Mouse (Mus musculus) large intestine, adult 2 months (tissue): Measurements from ENCODE around the gene Shtn1. TPM values are rescaled to one million over a fixed set of nuclear protein-coding genes. Genes with fewer than 3 reads are reported as not detected.

Source experiments
- DNase-seq: peaks from one replicate; pipeline ENCODE4 v3.0.0-alpha.2; 2012; ENCODE audit warnings: low read depth, low spot score
- WGBS: fragments of 180-500 bp; shearing (Covaris S2); methylation state at CpG from one replicate; pipeline ENCODE4 v1.1.7; 2018; 5-methylcytosine and 5-hydroxymethylcytosine counted together
- polyA plus RNA-seq: library from polyadenylated mRNA; depleted of rRNA; stranded (reverse); fragments of >200 nt; gene quantifications from 2 replicates; pipeline ENCODE4 v1.2.3, GENCODE M21; 2012

Shtn1 gene
- polyA plus RNA-seq, 1 experiment = 4.1 TPM

DNA sequence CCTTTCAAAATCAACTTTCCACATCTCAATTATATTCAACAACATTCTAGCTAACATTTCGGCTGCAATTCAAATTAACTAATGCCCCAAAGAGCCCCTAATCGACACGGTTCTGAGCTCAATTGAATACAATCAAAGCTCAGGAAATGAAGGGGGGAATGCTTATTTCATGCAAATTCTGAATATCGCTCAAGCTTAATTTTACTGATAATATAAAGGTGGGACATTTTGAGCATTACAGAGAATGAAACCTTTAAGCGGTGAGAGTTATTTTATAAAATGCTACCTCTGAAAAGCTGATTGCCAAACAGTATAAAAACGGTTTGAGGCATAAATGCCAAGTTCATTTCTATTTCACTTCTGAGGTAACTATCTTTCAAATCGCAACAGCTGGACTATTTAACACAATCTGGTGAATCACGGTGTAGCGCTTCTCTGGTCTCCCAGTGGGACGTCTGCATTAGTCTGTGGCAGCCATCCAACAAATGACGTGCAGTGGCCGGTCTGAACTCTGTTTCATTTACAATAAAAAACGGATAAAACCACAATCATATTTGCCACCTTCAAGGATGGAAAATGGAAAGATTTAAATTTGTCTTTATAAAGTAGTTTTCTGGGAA is 96.4 kb downstream of the Shtn1 start:
- WGBS = 63% methylated on average over 13 of the region's 13 CpGs
- no peak for DNase-seq

- 66% methylated on average over 11 of the region's 11 CpGs for WGBS
- no peak for DNase-seq
Measured at GRCm38 (mm10) chr19:58978401-58979171, 97.3 kb downstream of the Shtn1 start.

DNA sequence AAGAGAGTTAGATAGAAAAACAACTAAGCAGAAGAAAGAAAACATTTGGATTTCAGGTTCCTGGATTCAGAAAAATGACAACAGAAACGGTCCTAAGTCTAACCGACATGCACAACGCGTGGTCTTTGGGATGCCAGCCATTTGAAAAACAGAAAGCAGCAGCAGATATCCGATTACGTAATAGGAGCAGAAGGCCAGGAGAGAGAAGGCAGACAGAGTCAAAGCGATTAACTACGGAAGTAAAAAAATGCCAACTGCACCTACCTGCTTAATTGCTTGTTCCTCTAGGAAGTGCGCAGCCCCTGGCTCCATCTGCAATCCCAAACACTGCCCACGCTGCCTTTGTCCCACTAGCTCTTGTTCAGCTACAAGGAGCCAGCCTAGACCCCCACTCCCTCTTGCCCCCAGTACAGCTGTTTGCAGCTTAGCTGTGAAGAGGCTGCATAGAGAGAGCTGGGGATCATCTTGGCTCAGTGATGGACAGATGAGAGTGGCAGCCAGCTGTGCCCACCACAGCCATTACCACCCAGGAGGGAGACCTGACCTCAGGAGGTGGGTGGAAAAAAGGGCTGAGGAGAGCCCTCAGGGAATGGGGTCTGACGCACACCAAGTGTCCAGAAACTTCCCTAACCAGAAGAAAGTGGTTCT is 100.6 kb downstream of the Shtn1 start:
- WGBS = 83% methylated on average over 11 of the region's 11 CpGs

DNA sequence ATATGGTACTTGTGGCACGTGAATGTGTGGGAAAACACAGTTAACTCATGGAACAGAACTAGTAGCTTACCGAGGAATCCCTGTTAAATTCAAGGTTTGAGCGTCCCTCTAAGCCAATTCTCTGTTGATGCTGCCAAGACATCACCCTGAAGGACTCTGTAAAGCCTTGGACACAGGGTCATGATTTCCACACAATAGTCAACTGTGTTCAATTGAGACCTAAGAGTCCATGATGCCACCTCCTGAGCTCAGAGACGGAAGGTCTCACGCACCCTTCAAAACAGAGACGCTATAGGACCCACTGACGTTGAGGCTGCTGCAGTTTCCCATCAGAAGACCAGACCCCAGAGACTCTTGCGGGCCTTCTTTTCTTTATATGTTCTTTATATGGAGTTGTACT is 101.8 kb downstream of the Shtn1 start:
- DNase-seq = no peak
- WGBS = 92% methylated on average over 8 of the region's 8 CpGs

More for the DNA sequence above, 100.6 kb downstream of the Shtn1 start:
- no peak for DNase-seq

DNA sequence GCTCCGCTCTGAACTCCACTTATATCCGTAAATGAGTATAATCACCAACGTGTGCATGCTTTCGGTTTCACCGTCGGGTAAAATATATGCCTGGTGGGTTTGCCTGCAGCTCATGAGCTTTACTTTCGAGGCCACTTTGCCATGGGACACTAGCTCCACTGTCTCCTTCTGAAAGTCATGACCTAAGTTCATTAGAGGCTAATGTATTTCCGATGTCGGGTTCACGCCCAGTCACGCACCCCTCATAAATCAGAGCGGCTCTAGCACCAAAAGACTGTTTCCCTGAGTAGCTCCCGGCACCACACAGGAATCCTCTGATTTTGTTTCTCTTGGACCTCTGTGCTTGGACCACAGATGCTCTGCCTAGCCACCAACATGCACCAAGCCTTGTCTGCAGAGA is 105.1 kb downstream of the Shtn1 start:
- no peak for DNase-seq
- WGBS = 53% methylated on average over 13 of the region's 13 CpGs

DNA sequence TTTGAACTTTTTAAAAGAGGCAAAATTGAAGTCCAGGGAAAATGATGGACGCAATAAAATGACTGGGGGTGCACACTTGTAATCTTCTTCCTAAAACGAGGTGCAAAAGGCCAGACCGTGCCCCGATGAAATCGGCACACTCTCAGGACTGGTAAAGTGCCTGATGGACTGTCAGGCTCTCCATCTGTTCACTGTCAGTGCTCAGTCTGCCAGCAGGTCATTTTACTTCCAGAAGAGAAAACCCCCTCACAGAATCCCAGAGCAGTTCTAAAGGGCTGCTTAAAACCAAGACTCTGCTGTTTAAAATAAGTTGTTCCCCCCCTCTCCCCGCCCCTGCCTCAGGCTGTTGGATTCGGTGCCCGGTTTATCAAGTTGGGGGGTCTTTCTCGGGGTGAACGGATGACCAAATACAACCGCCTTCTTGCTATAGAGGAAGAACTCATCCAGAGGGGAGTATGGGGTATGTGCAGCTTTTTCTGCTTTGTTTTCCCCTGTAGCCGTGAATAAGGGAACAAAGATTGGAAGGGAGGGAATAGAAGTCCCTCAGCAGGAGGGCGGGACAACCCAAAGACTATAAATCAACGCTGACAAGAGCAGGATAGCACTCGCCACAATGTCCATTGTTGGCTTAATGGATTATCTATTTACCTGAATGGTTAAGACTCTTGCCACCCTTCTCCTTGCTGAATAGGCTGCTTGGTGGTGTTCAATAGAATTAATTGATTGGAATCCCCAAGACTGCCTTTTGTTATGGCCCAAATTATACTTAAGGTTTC is 107.0 kb downstream of the Shtn1 start:
- no peak for DNase-seq
- WGBS = 30% methylated on average over 15 of the region's 15 CpGs

DNA sequence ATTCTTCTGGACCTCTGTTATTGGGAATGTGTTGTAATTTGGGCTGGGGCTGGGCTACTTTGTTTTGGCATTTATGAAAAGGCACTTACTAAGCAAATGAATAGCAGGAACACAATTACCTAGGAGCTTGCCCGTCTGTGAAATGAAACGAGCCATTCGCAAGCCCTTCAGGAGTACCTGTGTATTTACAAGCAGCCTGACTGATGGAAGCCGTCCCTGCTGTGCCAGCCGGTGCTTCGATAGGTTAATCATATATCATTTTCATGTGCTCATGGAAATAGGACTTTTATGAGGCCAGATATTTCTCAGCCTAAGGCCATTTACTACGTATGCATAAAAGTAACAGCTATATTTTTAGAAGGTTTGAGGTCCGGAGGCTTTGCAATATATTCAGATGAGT is 112.9 kb downstream of the Shtn1 start:
- WGBS = 38% methylated on average over 8 of the region's 8 CpGs

DNA sequence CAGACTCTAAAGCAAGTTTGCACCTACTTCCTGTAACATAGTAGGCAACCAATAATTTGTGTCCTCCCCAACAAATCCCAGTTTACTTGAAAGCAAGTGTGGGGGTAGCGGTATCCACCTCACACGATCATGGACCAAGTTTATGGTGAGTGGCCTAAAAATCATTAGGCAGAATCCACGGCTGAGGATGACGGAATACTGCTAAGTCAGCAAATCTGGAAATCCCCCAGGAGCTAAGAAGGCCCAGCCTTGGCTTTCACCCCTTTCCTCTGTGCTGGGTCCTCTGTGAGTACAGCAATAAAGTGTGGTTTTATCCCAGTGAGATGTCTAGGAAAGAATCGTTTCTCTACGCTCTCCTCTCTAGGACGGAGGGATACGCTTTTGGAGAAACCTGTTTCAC is 121.1 kb downstream of the Shtn1 start:
- no peak for DNase-seq
- WGBS = 82% methylated on average over 8 of the region's 8 CpGs

More for the DNA sequence above, 112.9 kb downstream of the Shtn1 start:
- no peak for DNase-seq

GRCm38 (mm10) chr19:58952236-58952635 is 123.7 kb downstream of the Shtn1 start:
- WGBS = 65% methylated on average over 12 of the region's 13 CpGs
- DNase-seq = no peak

- no peak for DNase-seq
- WGBS = 77% methylated on average over 3 of the region's 3 CpGs
Measured at GRCm38 (mm10) chr19:58951521-58951920, 124.4 kb downstream of the Shtn1 start.

- WGBS = 79% methylated on average over 7 of the region's 7 CpGs
- no peak for DNase-seq
Measured at GRCm38 (mm10) chr19:58945959-58946358, 129.9 kb downstream of the Shtn1 start.

DNA sequence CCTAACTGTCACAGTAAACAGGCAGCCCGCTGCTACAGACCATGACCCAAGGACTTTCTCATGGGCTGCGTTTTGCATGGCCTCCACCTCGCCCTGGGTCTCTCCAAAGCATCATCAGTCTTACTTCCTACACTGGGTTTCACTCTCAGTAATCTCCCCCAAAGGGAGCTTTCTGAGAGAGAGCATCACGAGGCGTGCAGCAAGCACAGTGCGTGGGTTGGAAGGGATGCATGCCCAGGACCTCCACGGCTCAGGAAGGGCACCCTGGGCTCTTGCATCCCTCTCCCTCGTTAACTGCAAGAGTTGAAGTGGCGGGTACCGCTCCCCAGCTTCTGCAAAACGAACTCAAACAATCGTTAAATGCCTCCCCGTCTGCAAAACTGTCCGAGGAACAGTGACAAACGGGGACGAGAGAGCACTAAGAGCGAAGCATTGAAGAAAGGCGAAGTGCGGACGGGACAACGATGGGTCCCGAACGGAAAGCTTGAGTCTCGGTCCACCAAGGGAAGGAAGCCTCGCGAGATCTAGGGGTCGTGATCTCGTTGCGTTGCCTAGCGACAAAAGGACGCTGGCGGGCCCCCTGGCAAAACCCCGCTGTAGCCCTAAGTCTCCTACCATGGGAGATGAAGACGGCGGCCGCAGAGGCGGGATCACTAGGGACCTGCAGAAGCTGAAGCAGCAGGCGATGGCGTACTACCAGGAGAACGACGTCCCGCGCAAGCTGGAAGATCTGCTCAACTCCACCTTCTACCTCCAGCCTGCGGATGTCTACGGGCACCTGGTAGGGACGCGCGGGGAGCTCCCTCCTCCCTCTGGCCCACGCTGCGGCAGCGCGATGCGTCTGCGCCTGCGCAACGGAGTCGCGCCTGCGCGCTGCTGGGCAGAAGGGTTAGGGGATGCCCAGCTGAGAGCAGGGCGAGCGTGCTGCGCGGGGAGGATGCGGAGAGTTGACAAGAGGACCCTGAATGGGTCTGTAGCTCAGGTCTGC is 132.8 kb downstream of the Shtn1 start, which contains the start of the genes Eno4 and Hspa12a:
TSS of gene Eno4 (plus strand) at position 585 of the 988 bp plus-strand sequence.
TSS of gene Hspa12a (minus strand) at position 814 of the 988 bp plus-strand sequence.
- DNase-seq = peak; percentile 51
- WGBS = under 1% methylated on average over 65 of the region's 65 CpGs

DNA sequence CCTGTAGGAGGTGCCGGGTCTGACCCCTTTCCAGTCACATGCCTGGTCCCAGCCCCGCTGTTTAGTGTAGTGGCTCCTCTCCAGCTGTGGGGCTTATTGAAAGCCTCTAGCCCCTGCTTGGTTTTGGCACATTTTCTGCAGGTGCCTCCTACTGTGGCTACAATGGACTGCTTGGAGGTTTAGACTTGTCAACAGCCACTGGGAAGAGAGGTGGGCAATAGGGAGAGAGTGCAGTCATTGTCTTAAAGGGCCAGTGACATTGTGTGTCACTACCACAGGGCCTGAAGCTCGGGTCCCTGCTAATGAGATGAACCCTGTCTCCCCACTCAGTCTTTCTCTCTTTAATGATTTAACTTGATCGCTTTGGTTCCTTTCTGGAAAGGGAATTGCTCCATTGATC is 142.8 kb downstream of the Shtn1 start:
- no peak for DNase-seq
- WGBS = 47% methylated on average over 4 of the region's 4 CpGs

- DNase-seq = no peak
- 53% methylated on average over 16 of the region's 16 CpGs for WGBS
Measured at GRCm38 (mm10) chr19:58931081-58931800, 144.7 kb downstream of the Shtn1 start.
